Mouse (Mus musculus) MEL (cell line): ENCODE data around the gene Cmpk2. TPM values are rescaled to one million over a fixed set of nuclear protein-coding genes. Genes with fewer than 3 reads are reported as not detected.

Experiments
- DNase-seq: peaks from one replicate; pipeline ENCODE4 v3.0.0; 2011; ENCODE audit warnings: low read depth, low spot score
- H3K27ac ChIP-seq: 2 replicates; pipeline ENCODE4 v1.5.1; 2012; ENCODE audit warnings: low read depth, mild to moderate bottlenecking, control low read depth, low read length, moderate library complexity; ENCODE audit not compliant: control insufficient read depth
- H3K27me3 ChIP-seq, 2 experiments: fragments of 150-350 bp in 1 of 2; sonication (generic) in 1 of 2; 2 replicates each; pipeline ENCODE4 v1.6.1; 2012; ENCODE audit warnings: low read length in 2 of 2, mild to moderate bottlenecking in 2 of 2, improper control_type of control experiment in 1 of 2, moderate library complexity in 1 of 2; ENCODE audit not compliant: insufficient read depth in 2 of 2, control insufficient read depth in 1 of 2
- H3K36me3 ChIP-seq, 2 experiments: 2 replicates each; pipeline ENCODE4 v1.6.1; 2012 to 2014; ENCODE audit warnings: low read length in 2 of 2, improper control_type of control experiment in 1 of 2, inconsistent platforms in 1 of 2, mild to moderate bottlenecking in 1 of 2; ENCODE audit not compliant: insufficient read depth in 2 of 2, control insufficient read depth in 1 of 2
- H3K4me1 ChIP-seq, 2 experiments: fragments of 150-350 bp in 1 of 2; sonication (generic) in 1 of 2; 2 replicates each; pipeline ENCODE4 v1.6.1; 2012; ENCODE audit warnings: low read length in 2 of 2, improper control_type of control experiment in 1 of 2, mild to moderate bottlenecking in 1 of 2; ENCODE audit not compliant: insufficient read depth in 2 of 2, control insufficient read depth in 1 of 2
- H3K4me3 ChIP-seq, 2 experiments: fragments of 150-350 bp in 1 of 2; sonication (generic) in 1 of 2; 2 replicates each; pipeline ENCODE4 v1.5.1; 2012; ENCODE audit warnings: low read depth in 2 of 2, low read length in 2 of 2, mild to moderate bottlenecking in 2 of 2, moderate library complexity in 2 of 2, control low read depth in 1 of 2, improper control_type of control experiment in 1 of 2; ENCODE audit not compliant: control insufficient read depth in 1 of 2, insufficient read depth in 1 of 2
- H3K79me2 ChIP-seq: 2 replicates; pipeline ENCODE4 v1.6.1; 2012; ENCODE audit warnings: mild to moderate bottlenecking, low read length, moderate library complexity; ENCODE audit not compliant: control insufficient read depth, poor library complexity, insufficient read depth
- H3K9ac ChIP-seq: 2 replicates; pipeline ENCODE4 v1.6.1; 2012; ENCODE audit warnings: low read depth, mild to moderate bottlenecking, control low read depth, low read length, moderate library complexity; ENCODE audit not compliant: control insufficient read depth, poor library complexity, severe bottlenecking
- H3K9me3 ChIP-seq: fragments of 150-350 bp; sonication (generic); replicated peaks from 2 replicates; pipeline ENCODE4 v1.6.1; 2012; ENCODE audit warnings: mild to moderate bottlenecking, low read length, improper control_type of control experiment, moderate library complexity; ENCODE audit not compliant: insufficient read depth
- BHLHE40 ChIP-seq: IDR thresholded peaks from 2 replicates; pipeline ENCODE4 v1.6.1; 2012; ENCODE audit warnings: low read depth, mild to moderate bottlenecking, inconsistent platforms, low read length, improper control_type of control experiment, borderline replicate concordance
- E2F4 ChIP-seq: IDR thresholded peaks from 2 replicates; pipeline ENCODE4 v1.6.1; 2011; ENCODE audit warnings: low read depth, low read length, improper control_type of control experiment, borderline replicate concordance
- GABPA ChIP-seq: IDR thresholded peaks from 2 replicates; pipeline ENCODE4 v1.6.1; 2012; ENCODE audit warnings: low read depth, mild to moderate bottlenecking, inconsistent platforms, low read length, improper control_type of control experiment, moderate library complexity
- GATA1 ChIP-seq: IDR thresholded peaks from 2 replicates; pipeline ENCODE4 v1.6.1; 2011; ENCODE audit warnings: low read depth, low read length, improper control_type of control experiment
- JUND ChIP-seq: IDR thresholded peaks from 2 replicates; pipeline ENCODE4 v1.6.1; 2011; ENCODE audit warnings: low read depth, mild to moderate bottlenecking, improper control_type of control experiment, low read length
- KAT2A ChIP-seq: conservative IDR thresholded peaks from 2 replicates; pipeline ENCODE4 v1.6.1; 2012; ENCODE audit warnings: low read depth, low read length, improper control_type of control experiment, inconsistent platforms
- MAX ChIP-seq: IDR thresholded peaks from 2 replicates; pipeline ENCODE4 v1.6.1; 2011; ENCODE audit warnings: low read length, improper control_type of control experiment
- MAZ ChIP-seq: IDR thresholded peaks from 2 replicates; pipeline ENCODE4 v1.6.1; 2012; ENCODE audit warnings: low read depth, mild to moderate bottlenecking, inconsistent platforms, low read length, improper control_type of control experiment
- MYB ChIP-seq: IDR thresholded peaks from 2 replicates; pipeline ENCODE4 v1.6.1; 2011; ENCODE audit warnings: mild to moderate bottlenecking, low read depth, low read length, improper control_type of control experiment
- MYC ChIP-seq: IDR thresholded peaks from 2 replicates; pipeline ENCODE4 v1.6.1; 2011; ENCODE audit warnings: low read depth, mild to moderate bottlenecking, low read length, improper control_type of control experiment, moderate library complexity
- NELFE ChIP-seq: IDR thresholded peaks from 2 replicates; pipeline ENCODE4 v1.6.1; 2011; ENCODE audit warnings: low read depth, low read length, improper control_type of control experiment
- NRF1 ChIP-seq: IDR thresholded peaks from 2 replicates; pipeline ENCODE4 v1.6.1; 2014; ENCODE audit warnings: low read depth, mild to moderate bottlenecking, inconsistent platforms, low read length, improper control_type of control experiment, moderate library complexity; ENCODE audit not compliant: poor library complexity, insufficient read depth, severe bottlenecking
- POLR2AphosphoS2 ChIP-seq: IDR thresholded peaks from 2 replicates; pipeline ENCODE4 v1.6.1; 2011; ENCODE audit warnings: low read length, improper control_type of control experiment
- POLR2AphosphoS5 ChIP-seq: IDR thresholded peaks from 2 replicates; pipeline ENCODE4 v1.6.1; 2012; ENCODE audit warnings: low read depth, borderline replicate concordance, mild to moderate bottlenecking, inconsistent platforms, low read length, moderate library complexity, mixed read lengths
- RAD21 ChIP-seq: IDR thresholded peaks from 2 replicates; pipeline ENCODE4 v1.6.1; 2011; ENCODE audit warnings: mild to moderate bottlenecking, low read depth, low read length, improper control_type of control experiment
- SIN3A ChIP-seq: IDR thresholded peaks from 2 replicates; pipeline ENCODE4 v1.6.1; 2012; ENCODE audit warnings: low read length, improper control_type of control experiment, inconsistent platforms
- TAL1 ChIP-seq: IDR thresholded peaks from 2 replicates; pipeline ENCODE4 v1.6.1; 2012; ENCODE audit warnings: mild to moderate bottlenecking, inconsistent platforms, low read length, moderate library complexity, mixed read lengths
- TBP ChIP-seq: IDR thresholded peaks from 2 replicates; pipeline ENCODE4 v1.8.0; 2011; ENCODE audit warnings: low read depth, low read length, improper control_type of control experiment
- USF2 ChIP-seq, 2 experiments: IDR thresholded peaks; 2 replicates each; pipeline ENCODE4 v1.6.1; 2011 to 2012; ENCODE audit warnings: improper control_type of control experiment in 2 of 2, low read length in 2 of 2, borderline replicate concordance in 1 of 2, inconsistent platforms in 1 of 2, low read depth in 1 of 2, mild to moderate bottlenecking in 1 of 2; ENCODE audit not compliant: insufficient read depth in 1 of 2
- ZC3H11A ChIP-seq: IDR thresholded peaks from 2 replicates; pipeline ENCODE4 v1.6.1; 2012; ENCODE audit warnings: low read depth, mild to moderate bottlenecking, inconsistent platforms, low read length, improper control_type of control experiment
- ZMIZ1 ChIP-seq: IDR thresholded peaks from 2 replicates; pipeline ENCODE4 v1.6.1; 2012; ENCODE audit warnings: low read depth, mild to moderate bottlenecking, inconsistent platforms, low read length, improper control_type of control experiment, moderate library complexity
- polyA plus RNA-seq, 2 experiments: library from polyadenylated mRNA; stranded (reverse) in 1 of 2; unstranded in 1 of 2; fragments of >175 nt in 1 of 2; fragments of >200 nt in 1 of 2; gene quantifications; 2 replicates each; pipeline versions ENCODE4 v1.2.1 to v1.2.4; 2012; ENCODE audit warnings: low replicate concordance in 2 of 2, low read depth in 1 of 2; ENCODE audit not compliant: insufficient read length in 2 of 2, insufficient read depth in 1 of 2, missing spikeins in 1 of 2
- total RNA-seq: library from RNA; depleted of rRNA; stranded (reverse); fragments of 300-350 nt; gene quantifications from 2 replicates; pipeline ENCODE4 v1.2.3, GENCODE M21; 2012

Cmpk2 gene
- total and polyA plus RNA-seq, 3 experiments = 0.89 to 3.0 TPM; not detected in 1

DNA sequence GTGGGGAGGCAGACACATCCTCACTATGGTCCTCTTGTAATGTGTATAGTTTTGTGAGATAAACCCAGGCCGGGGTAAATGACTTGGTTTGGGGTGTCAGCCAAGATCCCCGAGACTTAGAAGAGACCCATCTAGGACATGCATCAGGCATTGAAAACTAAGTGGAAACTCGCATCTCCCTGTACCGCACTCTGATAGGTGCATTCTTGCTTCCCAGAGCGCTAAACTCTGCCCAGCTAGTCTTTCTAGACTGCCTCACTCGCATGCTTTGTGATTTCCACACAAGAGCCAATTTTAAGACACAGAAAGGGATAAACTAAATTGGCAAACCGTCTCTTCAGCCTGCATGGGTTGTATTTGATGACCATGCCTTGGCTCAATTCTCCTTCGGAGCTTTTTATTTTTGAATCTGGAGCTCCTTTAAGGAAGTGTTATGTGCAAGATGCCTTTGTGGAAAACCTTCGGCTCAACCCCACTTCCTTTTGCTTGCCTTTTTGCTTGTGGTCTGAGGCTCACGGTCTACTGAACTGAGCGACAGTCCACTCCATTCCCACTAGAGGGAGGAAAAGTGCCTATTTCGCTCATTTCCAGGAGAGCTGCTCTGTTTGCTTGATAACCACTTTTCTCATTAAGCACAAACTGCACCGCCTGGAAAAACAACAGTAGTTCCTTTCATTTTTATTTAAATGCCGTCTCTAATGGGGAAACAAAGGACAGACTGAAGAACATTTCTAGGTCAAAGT, 19.0 kb downstream of the Cmpk2 start:
- Histone ChIP-seq H3K4me3 (no peak overlapping the region), H3K9ac (no peak overlapping the region), H3K79me2 (no peaks in the 10 kb centered on the region), H3K4me1 (no peaks in the 10 kb centered on the region), H3K9me3 (no peaks in the 10 kb centered on the region), H3K27ac (no peak overlapping the region)
- DNase-seq = no peak
- TF ChIP-seq GATA1 = no peak
- TF ChIP-seq GABPA = no peak
- TF ChIP-seq ZC3H11A = no peak
- no peak for TF ChIP-seq MYC
- no peak for TF ChIP-seq RAD21
- no peak for TF ChIP-seq TAL1
- no peak for TF ChIP-seq POLR2AphosphoS5
- TF ChIP-seq ZMIZ1 = no peak
- no peak for TF ChIP-seq POLR2AphosphoS2
- no peak for TF ChIP-seq NELFE
- no peak for TF ChIP-seq KAT2A
- no peak for TF ChIP-seq E2F4
- TF ChIP-seq MYB = no peak
- TF ChIP-seq MAX = no peak
- TF ChIP-seq TBP = no peak
- no peak for TF ChIP-seq SIN3A
- no peak for TF ChIP-seq BHLHE40
- TF ChIP-seq MAZ = no peak
- TF ChIP-seq, all 39 proteins: peak for 0
- H3K27me3 ChIP-seq = no peaks in the 10 kb centered on the region
- no peaks in the 10 kb centered on the region for H3K36me3 ChIP-seq

DNA sequence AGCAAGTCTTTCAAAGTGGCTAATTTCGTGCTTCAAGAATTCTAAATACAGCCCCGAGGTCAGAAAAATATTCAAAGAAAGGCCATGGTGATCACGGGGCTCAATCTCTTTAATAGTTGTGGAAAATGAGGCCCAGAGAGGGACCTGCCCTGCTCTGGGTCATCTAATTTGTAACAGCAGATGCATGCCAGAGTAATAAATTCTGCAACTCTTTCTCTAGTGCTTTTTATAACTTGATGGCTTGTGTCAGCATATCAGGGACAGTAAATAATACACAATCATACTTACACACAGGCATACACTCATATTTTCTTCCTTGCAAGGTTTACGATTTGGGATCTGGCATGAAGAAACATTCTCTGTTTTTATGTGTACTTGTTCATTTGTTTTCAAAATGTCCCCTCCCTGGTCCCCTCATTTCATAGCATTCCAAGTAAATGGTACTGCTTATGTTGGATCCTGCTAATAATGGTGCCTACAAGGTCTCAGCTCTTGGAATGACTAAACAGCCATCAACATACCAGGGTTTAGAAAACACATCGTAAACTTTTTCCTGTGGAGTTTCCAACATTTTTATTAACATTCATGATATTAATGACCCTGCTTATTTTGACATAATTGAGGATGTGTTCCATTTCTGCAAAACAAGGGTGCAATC, 19.7 kb downstream of the Cmpk2 start:
- DNase-seq = no peak

More for the DNA sequence above, 19.7 kb downstream of the Cmpk2 start:
- Histone ChIP-seq H3K4me3 (no peak overlapping the region), H3K9ac (no peak overlapping the region), H3K27me3 (no peaks in the 10 kb centered on the region), H3K9me3 (no peaks in the 10 kb centered on the region), H3K4me1 (no peaks in the 10 kb centered on the region), H3K79me2 (no peaks in the 10 kb centered on the region), H3K27ac (no peak overlapping the region), H3K36me3 (no peaks in the 10 kb centered on the region)
- TF ChIP-seq NRF1 (no peak), MYB (no peak), SIN3A (no peak), POLR2AphosphoS2 (no peak), USF2 (IDR thresholded peaks at IDR 0.05; ENCODE audit: borderline replicate concordance in 1 of 2, insufficient read depth in 1 of 2, low read depth in 1 of 2, low read length in 2 of 2) (no peak), JUND (no peak)
